Mouse (Mus musculus) heart, embryonic 13.5 days (tissue): ENCODE results near the gene C2cd4c. TPM values are rescaled to one million over a fixed set of nuclear protein-coding genes. Genes with fewer than 3 reads are reported as not detected.

Experiments
- ATAC-seq: fragments of 200-750 bp; cut with Nextera tagmentation; 2 replicates; pipeline ENCODE4 v1.8.0; 2017; ENCODE audit warnings: moderate TSS enrichment; ENCODE audit not compliant: insufficient number of reproducible peaks, low FRiP score, low TSS enrichment; ENCODE audit errors: extremely low read depth
- H3K27ac ChIP-seq: fragments of 300-500 bp; sonication (generic); replicated peaks from 2 replicates; pipeline ENCODE4 v1.5.1; 2015; ENCODE audit warnings: moderate library complexity, mild to moderate bottlenecking, inconsistent platforms
- H3K27me3 ChIP-seq: fragments of 300-500 bp; sonication (generic); replicated peaks from 2 replicates; pipeline ENCODE4 v1.6.1; 2015; ENCODE audit warnings: mild to moderate bottlenecking, inconsistent platforms
- H3K36me3 ChIP-seq: fragments of 300-500 bp; sonication (generic); 2 replicates; pipeline ENCODE4 v1.6.1; 2015; ENCODE audit warnings: mild to moderate bottlenecking, inconsistent platforms
- H3K4me1 ChIP-seq: fragments of 300-500 bp; sonication (generic); 2 replicates; pipeline ENCODE4 v1.6.1; 2015; ENCODE audit warnings: inconsistent platforms
- H3K4me2 ChIP-seq: fragments of 300-500 bp; sonication (generic); 2 replicates; pipeline ENCODE4 v1.6.1; 2015; ENCODE audit warnings: inconsistent platforms, mild to moderate bottlenecking, moderate library complexity
- H3K4me3 ChIP-seq: fragments of 300-500 bp; sonication (generic); 2 replicates; pipeline ENCODE4 v1.5.1; 2015; ENCODE audit warnings: moderate library complexity, mild to moderate bottlenecking, inconsistent platforms
- H3K9ac ChIP-seq: fragments of 300-500 bp; sonication (generic); 2 replicates; pipeline ENCODE4 v1.6.1; 2015; ENCODE audit warnings: inconsistent platforms, mild to moderate bottlenecking, moderate library complexity
- H3K9me3 ChIP-seq: fragments of 300-500 bp; sonication (generic); 2 replicates; pipeline ENCODE4 v1.6.1; 2016; ENCODE audit warnings: inconsistent platforms
- WGBS: fragments of 180-500 bp; shearing (Covaris S2); methylation state at CpG from one replicate; pipeline ENCODE4 v1.1.7; 2015; ENCODE audit warnings: mixed read lengths; 5-methylcytosine and 5-hydroxymethylcytosine counted together
- polyA plus RNA-seq: library from polyadenylated mRNA; unstranded; fragments of >200 nt; fragmentation: Nextera tagmentation; extraction: Ambion mirVana; gene quantifications from 2 replicates; pipeline ENCODE4 v1.2.1, GENCODE M21; 2015

Gene C2cd4c
- polyA plus RNA-seq, 1 experiment from 2014 or later: not detected

DNA sequence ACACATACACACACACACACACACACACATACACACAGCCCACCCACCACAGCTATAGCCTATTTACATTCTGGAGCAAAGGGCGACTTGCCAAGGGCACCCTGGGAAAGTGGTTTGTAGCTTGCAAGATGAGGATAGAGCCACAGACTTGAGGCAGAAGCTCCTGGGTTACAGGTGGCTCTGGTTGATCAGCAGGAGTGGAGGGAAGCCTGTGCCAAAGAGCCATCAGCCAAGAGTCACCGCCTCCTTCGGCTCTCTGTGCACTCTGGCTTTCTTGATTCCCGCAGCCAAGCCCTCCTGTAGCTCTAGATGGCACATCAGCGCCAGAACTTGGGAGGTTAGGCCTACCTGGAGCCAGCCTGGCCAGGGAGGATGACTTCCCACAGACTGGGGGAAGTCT is 2.5 kb downstream of the C2cd4c start:
- Histone ChIP-seq H3K27me3 (peaks cover 79% of the 10 kb centered on the region), H3K9me3 (no peaks in the 10 kb centered on the region), H3K36me3 (no peaks in the 10 kb centered on the region), H3K4me3 (no peak overlapping the region), H3K4me1 (peaks cover 25% of the 10 kb centered on the region), H3K27ac (no peak overlapping the region), H3K4me2 (no peak overlapping the region), H3K9ac (no peak overlapping the region)
- no peak for ATAC-seq
- 23% methylated on average over 5 of the region's 5 CpGs for WGBS

DNA sequence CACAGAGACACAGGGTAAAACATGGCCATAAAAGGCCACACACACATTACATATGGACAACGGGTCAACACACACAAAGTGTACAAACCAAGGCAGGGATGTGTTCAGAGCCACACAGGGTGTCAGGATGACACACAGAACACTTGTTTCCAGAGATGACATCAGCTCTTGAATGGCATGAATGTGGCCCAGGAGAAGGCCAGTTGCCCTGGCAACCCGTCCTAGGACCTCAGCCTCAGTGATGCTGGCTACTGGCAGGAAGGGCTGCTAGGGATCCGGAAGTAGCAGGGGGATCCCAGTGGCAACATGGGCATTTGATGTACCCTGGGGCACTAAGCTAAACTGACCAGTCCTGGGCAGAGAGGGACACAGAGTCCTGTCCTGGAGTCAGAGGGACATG is 4.5 kb downstream of the C2cd4c start:
- H3K4me3 ChIP-seq: no peak overlapping the region
- WGBS: 73% methylated on average over 3 of the region's 3 CpGs
- ATAC-seq: no peak
- H3K4me1 ChIP-seq: peaks cover 25% of the 10 kb centered on the region
- H3K9me3 ChIP-seq: no peaks in the 10 kb centered on the region
- H3K27ac ChIP-seq: no peak overlapping the region
- no peaks in the 10 kb centered on the region for H3K36me3 ChIP-seq
- H3K4me2 ChIP-seq: no peak overlapping the region
- H3K27me3 ChIP-seq: peaks cover 72% of the 10 kb centered on the region
- H3K9ac ChIP-seq: no peak overlapping the region

DNA sequence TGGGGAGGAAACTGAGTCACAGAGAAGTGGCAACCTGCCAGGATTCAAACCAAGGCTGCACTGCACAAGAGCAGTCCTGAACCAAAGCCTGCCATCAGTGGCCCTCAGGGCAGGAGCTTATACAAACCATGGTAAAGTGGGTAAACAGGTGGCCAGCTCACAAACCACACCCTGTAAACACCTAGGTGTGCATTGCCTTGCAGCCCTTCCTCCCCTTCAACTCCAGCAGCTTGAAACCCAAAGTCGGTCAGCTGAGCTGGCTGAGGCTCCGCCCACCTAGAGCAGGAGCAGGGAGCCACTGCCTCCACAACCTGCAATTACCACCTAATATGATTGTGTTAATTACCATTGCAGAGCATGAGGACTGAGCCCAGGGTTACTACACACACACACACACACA is 5.9 kb downstream of the C2cd4c start:
- ATAC-seq: no peak
- Histone ChIP-seq H3K4me2 (no peak overlapping the region), H3K27ac (no peak overlapping the region), H3K4me3 (no peak overlapping the region), H3K9ac (no peak overlapping the region), H3K36me3 (no peaks in the 10 kb centered on the region), H3K4me1 (peaks cover 13% of the 10 kb centered on the region), H3K27me3 (peaks cover 58% of the 10 kb centered on the region), H3K9me3 (no peaks in the 10 kb centered on the region)
- WGBS: 39% methylated on average over 2 of the region's 2 CpGs

DNA sequence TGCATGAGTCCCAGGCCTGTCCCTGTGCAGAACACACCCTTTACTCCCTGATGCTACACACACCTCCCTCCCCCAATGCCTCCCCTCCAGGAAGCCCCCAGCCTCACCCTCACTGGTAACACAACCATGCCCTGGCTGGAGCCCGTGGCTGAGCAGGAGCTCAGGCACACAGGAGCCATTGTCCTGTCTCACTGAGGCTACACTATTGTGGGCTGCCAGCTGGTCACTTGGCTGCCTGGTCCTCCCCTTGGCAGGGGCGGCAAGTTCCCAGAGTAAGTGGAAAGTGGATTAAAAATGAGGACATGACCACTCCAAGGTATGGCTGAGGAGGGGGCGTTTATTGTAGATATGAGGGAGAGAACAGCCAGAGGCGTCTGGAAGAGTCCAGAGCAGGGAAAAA is 7.3 kb downstream of the C2cd4c start:
- 70% methylated on average over 4 of the region's 4 CpGs for WGBS
- H3K9ac ChIP-seq: no peak overlapping the region

DNA sequence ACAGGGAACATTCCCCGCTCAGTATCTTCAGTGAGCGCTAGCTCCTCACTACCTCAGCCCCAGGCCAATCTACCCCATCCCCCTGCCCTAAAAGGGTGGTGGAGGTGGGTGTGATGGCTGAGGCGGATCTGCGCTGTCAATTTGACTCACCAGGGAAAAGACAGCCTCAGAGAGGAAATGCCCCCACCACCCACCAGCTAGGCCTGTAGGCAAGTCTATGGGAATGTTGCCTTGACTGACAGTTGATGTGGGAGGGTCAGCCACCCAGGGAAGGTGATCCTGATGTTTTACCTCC is 15.9 kb downstream of the C2cd4c start:
- peaks cover 44% of the 10 kb centered on the region for H3K27me3 ChIP-seq
- no peak for ATAC-seq
- no peak overlapping the region for H3K9ac ChIP-seq
- WGBS: 62% methylated on average over 4 of the region's 4 CpGs
- H3K4me2 ChIP-seq: no peak overlapping the region
- no peaks in the 10 kb centered on the region for H3K36me3 ChIP-seq
- no peaks in the 10 kb centered on the region for H3K9me3 ChIP-seq
- H3K4me1 ChIP-seq: no peaks in the 10 kb centered on the region
- H3K27ac ChIP-seq: no peak overlapping the region
- H3K4me3 ChIP-seq: no peak overlapping the region

More for the DNA sequence above, 7.3 kb downstream of the C2cd4c start:
- no peak overlapping the region for H3K4me2 ChIP-seq
- H3K27ac ChIP-seq: no peak overlapping the region
- no peaks in the 10 kb centered on the region; the same call in 1 of the 2 replicates for H3K4me1 ChIP-seq
- H3K36me3 ChIP-seq: no peaks in the 10 kb centered on the region
- no peaks in the 10 kb centered on the region for H3K9me3 ChIP-seq
- no peak for ATAC-seq
- peaks cover 45% of the 10 kb centered on the region for H3K27me3 ChIP-seq
- no peak overlapping the region for H3K4me3 ChIP-seq

DNA sequence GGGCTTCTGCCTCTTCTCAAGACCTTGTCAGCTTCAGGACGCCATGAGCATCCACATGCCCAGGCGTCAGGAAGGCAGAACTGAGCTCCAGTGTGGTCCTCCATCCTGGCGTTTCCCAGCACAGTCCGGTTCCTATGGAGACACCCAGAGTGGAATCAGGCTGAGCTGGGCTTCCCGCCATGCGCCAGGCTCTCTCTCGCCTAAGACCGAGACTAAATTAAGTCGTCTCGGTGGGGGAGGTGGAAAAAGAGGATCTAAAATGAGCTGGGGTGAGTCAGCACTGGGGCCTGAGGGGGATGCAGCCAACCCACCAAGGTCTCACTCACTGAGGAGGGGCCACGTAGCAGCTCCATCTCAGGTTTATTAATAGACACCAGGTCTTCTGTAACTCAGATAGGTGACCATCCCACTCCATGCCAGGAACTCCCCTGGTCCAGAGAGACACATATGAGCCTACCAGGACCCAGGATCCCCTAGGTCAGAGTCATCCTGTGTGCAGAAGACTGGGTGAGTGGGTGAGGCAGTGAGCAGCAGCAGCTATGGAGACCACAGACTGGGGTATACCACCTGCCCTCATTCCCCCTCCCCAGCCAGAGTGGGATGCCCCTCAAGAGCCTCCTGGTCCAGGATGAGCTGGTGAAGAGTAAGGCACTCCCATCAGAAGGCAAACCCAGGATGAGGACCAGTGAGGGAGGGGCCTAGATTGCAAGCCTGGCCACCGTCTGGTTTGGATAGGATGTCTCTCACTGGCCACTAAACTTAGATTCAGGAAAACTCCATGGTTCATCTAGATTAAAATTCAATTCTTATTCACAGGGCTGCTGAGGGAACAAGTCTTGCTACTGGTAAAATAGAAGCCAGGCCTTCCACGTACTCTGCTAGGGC is 16.5 kb downstream of the C2cd4c start:
- Histone ChIP-seq H3K4me1 (no peaks in the 10 kb centered on the region), H3K27ac (no peak overlapping the region), H3K27me3 (peaks cover 50% of the 10 kb centered on the region), H3K4me2 (no peak overlapping the region), H3K9ac (no peak overlapping the region), H3K9me3 (no peaks in the 10 kb centered on the region), H3K4me3 (no peak overlapping the region), H3K36me3 (no peaks in the 10 kb centered on the region)
- no peak for ATAC-seq
- 26% methylated on average over 13 of the region's 13 CpGs for WGBS

DNA sequence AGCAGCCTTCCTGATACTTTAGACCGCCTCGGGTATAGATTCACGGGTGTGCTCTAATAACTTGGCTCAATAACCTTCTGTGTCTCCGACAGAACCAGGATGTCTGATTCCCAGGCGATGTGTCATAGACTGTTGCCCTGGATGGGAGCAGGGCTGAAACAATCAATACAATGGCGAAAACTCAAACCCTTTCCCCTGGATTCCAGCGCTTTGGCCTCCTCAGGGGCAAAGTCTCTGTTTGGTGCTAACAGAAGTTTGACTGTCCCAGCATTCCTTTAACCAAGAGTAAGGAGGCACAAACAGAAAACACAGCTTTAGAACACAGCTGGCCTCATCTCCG is 18.3 kb downstream of the C2cd4c start:
- Histone ChIP-seq H3K4me2 (no peak overlapping the region), H3K9ac (no peak overlapping the region), H3K36me3 (no peaks in the 10 kb centered on the region), H3K4me1 (no peaks in the 10 kb centered on the region), H3K9me3 (no peaks in the 10 kb centered on the region), H3K4me3 (no peak overlapping the region), H3K27ac (no peak overlapping the region), H3K27me3 (peaks cover 53% of the 10 kb centered on the region)
- WGBS: 51% methylated on average over 8 of the region's 8 CpGs
- ATAC-seq: no peak

DNA sequence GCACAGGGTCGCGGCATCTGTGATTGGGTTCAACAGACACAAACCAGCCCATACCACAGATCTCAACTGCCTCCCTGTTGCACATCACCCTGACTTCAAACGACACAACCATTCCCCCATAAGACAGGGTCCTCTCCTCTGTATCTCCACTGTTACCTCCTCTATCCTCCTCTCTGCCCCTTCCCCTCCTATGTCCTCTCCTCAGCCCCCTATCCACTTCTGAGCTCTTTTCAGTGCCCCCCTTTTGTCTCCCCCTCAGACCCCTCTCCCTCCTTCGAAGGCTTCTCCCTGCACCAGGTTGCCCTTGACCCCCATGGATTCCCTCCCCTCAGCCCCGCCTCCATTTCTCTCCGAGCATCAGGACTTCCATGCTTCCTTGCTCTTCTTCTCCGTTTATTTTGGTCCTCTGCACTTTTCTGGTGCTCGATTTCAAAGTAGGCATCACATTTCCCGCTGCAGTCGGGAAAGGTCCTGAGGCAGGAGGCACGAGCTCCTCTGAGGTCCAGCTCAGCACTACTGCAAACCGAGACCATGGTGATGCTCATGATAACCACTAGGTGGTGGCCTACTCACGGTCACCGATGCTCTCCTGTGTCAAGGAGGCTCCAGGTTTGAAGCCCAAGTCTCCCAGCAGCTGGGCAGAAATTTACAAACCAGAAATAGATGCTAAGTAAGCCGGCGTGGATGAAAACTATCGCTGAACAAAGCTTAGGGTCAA is 18.8 kb downstream of the C2cd4c start:
- Histone ChIP-seq H3K4me2 (no peak overlapping the region), H3K4me1 (no peaks in the 10 kb centered on the region), H3K4me3 (no peak overlapping the region), H3K27ac (no peak overlapping the region), H3K9ac (no peak overlapping the region), H3K36me3 (no peaks in the 10 kb centered on the region), H3K9me3 (no peaks in the 10 kb centered on the region), H3K27me3 (peaks cover 53% of the 10 kb centered on the region)
- no peak for ATAC-seq
- 13% methylated on average over 17 of the region's 17 CpGs for WGBS

DNA sequence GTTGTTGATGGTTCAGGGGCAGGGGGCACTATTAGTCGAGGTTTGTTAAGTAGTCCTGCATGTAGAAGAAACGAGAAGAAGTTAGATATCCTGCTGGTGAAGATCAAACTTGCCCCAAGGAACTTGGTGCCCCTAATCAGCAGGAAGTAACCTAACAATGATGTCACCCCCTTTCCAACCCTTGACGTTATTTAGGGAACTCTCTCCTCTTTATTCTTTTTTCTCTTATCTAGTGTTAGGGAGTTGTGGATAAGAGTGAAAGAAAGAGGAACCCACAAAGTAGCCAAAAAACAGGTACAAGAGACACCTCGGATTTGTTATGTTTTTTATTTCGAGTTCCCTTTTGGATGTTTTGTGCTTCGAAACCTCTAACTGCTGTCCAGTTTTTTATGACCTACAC is 19.7 kb downstream of the C2cd4c start:
- Histone ChIP-seq H3K9ac (no peak overlapping the region), H3K36me3 (no peaks in the 10 kb centered on the region), H3K9me3 (no peaks in the 10 kb centered on the region), H3K4me2 (no peak overlapping the region), H3K27me3 (peaks cover 50% of the 10 kb centered on the region), H3K27ac (no peak overlapping the region), H3K4me1 (no peaks in the 10 kb centered on the region), H3K4me3 (no peak overlapping the region)
- WGBS: 33% methylated on average over 6 of the region's 6 CpGs
- ATAC-seq: no peak

DNA sequence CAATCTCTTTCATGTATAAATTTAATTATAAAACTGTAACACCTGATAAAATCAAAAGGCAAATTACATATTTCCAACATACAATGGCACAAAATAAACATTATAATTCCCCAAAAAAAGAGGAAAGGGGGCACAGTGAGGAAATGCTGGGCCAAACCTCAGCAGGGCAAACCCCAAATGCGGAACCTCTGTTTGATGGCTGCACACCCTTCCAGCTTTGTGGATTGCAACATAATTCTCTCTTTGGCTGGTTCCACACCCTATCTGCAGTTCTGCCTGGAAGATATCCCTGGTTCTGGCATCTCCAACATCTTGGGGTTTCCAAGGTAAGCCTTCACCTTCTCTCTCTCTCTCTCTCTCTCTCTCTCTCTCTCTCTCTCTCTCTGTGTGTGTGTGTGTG is 23.1 kb downstream of the C2cd4c start:
- Histone ChIP-seq H3K36me3 (no peaks in the 10 kb centered on the region), H3K4me3 (no peak overlapping the region), H3K27me3 (peaks cover 41% of the 10 kb centered on the region), H3K9ac (no peak overlapping the region), H3K4me2 (no peak overlapping the region), H3K9me3 (no peaks in the 10 kb centered on the region), H3K27ac (no peak overlapping the region), H3K4me1 (no peaks in the 10 kb centered on the region)
- 88% methylated on average over 1 of the region's 1 CpGs for WGBS
- ATAC-seq: no peak

DNA sequence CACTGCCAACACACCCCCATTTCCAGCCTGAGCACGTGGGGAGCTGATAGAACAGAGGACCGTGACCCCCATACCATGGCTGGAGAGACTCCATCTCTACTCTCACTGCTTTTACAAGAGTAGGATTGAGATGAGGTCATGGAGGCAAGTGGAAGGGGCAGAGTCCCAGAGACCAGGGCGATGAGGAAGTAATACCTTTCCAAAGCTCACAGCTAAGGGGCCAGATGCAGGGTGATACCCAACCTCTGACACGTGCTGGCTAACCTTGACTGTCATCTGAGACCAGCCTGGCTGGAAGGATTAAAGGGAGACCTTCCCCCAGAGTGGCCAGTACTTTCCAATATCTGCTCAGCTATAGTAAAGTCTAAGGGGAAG is 26.1 kb downstream of the C2cd4c start:
- no peak overlapping the region for H3K27ac ChIP-seq
- no peaks in the 10 kb centered on the region for H3K4me1 ChIP-seq
- ATAC-seq: no peak
- peaks cover 18% of the 10 kb centered on the region; the same call in 1 of the 2 replicates for H3K27me3 ChIP-seq
- no peak overlapping the region for H3K4me3 ChIP-seq
- H3K9me3 ChIP-seq: no peaks in the 10 kb centered on the region
- H3K36me3 ChIP-seq: no peaks in the 10 kb centered on the region
- 61% methylated on average over 4 of the region's 4 CpGs for WGBS
- H3K9ac ChIP-seq: no peak overlapping the region
- H3K4me2 ChIP-seq: no peak overlapping the region
